Mouse (Mus musculus): ENCODE data around the gene Fam89b.
"Not testable (repeated sequence)": the region's sequence is repeated elsewhere in the genome, so short reads cannot be mapped to it uniquely, and the experiment has no call there.

Fam89b gene

DNA sequence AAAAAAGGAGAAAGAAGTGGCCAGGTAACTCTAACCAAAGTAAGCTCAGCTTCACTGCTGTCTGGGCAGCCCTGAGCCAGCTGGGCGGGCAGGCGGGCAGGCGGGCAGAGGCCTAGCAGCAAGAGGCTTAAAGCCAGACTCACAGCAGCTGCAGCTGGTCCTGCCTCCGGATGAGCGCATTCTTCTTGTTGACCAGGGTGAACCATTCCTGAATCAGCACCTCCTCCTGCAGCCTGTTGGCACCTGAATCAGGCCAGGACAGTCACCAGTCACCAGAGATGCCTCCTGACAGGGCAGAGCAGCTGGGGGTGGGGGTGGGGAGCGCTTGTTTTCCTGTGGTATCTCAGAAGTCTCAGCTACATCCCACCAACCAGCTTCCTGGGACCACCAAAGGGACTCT lies 19.4 kb downstream of the Fam89b start:
- no peak for DNase-seq

DNA sequence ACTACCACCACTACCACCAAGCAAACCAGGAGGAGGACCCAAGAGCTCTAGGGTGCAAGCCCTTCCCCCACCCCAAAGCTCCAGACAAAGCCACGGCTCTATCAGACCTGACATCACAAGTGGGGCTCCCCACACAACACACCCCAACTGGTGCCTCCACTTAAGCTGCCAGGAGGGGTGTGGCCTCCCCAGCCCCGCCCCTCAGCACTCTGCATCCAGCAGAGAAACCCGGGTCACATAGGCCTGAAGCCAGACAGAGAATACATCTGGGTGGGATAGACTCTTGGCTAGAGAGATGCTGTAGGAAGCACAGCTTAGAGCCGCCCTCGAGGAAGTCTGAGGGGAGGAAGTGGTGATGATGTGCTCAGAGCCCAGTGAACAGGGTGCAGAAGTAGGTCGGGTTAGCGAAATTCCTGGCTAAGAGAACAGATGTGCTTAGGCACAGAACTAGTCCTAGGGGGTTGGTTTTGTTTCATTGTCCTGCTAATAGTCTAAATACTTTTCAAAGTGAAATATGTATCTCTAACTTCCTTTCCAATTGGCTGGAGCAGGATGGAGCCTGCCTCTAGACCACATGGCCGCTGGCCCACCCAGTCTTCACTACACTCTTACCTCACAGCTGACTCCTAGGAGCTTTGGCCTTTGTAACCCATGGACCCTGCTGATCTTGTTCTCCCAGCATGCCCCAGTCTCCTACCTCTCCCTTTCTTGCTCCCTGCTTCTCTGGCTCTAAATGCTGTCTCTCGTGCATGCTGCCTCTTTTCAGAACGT lies 24.5 kb downstream of the Fam89b start:
- peak; percentile 60 for DNase-seq

- DNase-seq = no peak
These were observed 25.2 kb downstream of the Fam89b start, which contains the start of gene Kcnk7 for GRCm38 (mm10) chr19:5704163-5704800. TSS of gene Kcnk7 (plus strand) at chr19:5704367.

- no peak for DNase-seq
These were observed 33.5 kb downstream of the Fam89b start for GRCm38 (mm10) chr19:5695849-5696462.

DNA sequence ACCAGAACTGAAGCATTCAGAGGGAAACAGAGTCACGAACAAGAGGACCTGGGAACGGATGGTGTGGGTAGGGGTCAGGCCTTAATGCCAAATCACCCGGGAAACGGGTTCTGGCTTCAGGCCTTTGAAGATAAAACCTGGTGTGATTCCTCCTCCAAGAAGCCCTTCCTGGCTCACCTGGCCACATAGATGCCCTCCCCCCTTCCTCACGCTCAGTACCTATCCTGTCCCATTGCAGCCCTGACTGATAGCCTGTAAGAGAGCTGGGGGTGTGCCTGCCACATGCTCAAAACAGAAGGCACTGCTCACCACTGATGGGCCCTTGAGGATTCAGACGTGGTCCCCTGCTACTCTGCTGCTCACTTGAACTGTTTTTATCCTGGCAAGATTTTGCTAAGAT lies 35.7 kb downstream of the Fam89b start:
- DNase-seq = no peak

DNA sequence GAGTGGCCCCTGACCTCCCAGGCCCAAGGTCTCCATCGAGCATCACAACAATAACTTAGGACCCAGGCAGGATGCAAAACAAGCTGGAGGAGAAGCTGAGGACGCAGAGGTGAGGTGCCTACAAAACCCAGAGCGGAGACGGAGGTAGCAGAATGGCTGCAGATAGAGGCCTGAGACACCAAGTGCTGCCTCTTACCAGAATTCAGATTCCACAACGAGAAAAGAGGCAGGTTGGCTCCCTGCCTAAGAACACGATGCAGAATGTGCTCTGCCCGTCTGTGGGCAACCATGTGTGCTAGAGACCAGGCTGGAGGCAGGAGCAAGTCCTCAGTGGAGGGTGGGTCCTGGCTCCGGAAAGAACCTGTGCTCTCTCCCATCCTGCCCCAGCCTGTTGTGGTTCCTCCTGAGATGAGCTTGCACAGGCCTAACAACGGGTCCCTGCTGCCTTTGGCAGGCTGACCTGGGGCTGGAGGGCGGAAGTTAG lies 36.5 kb downstream of the Fam89b start:
- DNase-seq = peak; percentile 51

GRCm38 (mm10) chr19:5692086-5692912 lies 37.2 kb downstream of the Fam89b start:
- peak; percentile 84 for DNase-seq

DNA sequence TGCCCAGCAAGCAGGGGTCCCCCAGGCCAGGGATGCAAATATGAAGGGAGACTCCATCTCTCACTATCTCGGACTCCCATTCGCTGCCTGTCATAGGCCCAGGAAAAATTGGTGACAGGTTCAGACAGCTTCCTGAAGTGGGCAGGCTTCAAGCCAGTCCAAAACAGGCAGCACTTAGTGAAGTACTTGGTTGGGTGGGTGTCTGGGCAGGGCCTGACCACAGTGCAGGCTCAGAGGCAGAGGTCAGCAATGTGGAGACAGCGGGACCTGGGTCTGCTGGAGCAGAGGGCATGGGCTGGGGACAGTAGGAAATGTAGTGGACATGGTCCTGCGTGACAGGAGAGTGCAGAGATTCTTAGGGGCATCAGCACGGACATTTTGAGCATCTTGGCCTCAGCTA lies 37.9 kb downstream of the Fam89b start:
- DNase-seq = no peak

GRCm38 (mm10) chr19:5690343-5690735 lies 39.1 kb downstream of the Fam89b start:
- DNase-seq = no peak

DNA sequence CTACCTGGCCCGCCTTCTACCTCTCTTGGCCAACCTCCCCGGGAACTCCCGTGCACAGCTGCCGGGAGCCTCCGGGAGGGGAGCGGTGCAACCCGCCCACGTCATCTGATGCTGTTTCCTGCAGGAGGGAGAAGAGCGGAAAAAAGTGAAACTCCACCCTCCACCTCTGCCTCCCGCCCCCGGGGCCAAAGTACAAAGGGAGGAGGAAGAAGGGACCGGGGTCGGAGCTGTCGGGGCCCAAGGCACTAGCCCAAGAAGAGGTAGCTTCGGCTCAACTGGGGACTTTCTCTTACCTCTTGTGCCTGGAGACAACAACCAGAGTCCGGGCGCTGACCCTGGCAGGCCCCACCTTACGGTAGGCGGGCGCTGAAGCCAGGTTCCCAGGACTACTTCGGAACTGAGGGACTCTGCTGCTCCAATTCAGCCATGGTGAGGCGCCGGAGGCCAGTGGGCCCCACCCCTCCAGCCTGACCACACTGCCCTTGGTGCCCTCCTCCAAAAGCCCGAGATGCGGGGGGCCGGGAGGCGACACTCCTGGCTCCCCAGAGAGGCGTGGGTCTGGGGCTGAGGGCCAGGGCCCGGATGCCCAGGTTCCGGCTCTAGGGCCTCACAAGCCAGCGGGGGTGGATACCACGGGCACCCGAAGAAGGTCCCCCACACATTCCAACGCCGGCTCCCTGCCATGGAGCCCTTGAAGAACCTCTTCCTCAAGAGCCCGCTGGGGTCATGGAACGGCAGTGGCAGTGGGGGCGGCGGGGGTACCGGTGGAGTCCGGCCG lies 39.7 kb downstream of the Fam89b start:
- peak; percentile 94 for DNase-seq

DNA sequence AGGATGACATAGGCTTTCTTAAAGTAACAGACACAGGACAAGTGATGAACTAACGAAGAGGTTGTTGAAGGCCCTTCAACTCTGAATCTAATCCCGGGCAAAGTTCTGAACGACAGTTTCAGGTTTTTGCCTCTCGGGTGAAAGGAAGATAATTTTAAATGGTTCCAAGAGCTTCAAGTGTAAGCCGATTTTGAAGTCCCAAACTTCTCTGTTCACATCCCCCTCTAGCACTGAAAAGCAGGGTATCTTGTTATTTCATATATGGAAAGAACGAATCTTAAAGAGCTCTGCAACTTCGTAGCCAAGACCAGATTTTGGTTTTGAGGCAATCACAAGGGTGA lies 40.4 kb downstream of the Fam89b start:
- DNase-seq = no peak

GRCm38 (mm10) chr19:5688200-5689087 lies 41.0 kb downstream of the Fam89b start, which contains the start of the genes Map3k11 and Pcnx3:
TSS of gene Map3k11 (plus strand) at chr19:5688742.
TSS of gene Pcnx3 (minus strand) at chr19:5688908.
- DNase-seq = peak; percentile 99

GRCm38 (mm10) chr19:5687738-5688137 lies 41.7 kb downstream of the Fam89b start:
- DNase-seq = no peak

DNA sequence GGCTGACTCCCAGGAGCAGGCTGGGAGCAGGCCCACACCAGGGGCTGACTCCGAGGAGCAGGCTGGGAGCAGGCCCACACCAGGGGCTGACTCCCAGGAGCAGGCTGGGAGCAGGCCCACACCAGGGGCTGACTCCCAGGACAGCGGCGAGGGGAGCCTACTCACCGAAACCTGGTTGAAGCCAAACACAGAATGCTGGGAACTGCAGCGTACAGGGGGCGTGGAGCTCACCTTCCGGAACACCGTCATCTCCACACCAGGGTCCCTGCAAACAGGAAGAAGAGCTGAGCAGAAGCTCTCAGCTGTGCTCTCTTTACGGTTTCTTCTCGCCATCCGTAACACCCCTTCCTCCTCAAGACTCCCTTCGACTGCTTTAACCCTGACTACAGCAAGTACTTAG lies 42.5 kb downstream of the Fam89b start:
- DNase-seq = not testable (repeated sequence)

DNA sequence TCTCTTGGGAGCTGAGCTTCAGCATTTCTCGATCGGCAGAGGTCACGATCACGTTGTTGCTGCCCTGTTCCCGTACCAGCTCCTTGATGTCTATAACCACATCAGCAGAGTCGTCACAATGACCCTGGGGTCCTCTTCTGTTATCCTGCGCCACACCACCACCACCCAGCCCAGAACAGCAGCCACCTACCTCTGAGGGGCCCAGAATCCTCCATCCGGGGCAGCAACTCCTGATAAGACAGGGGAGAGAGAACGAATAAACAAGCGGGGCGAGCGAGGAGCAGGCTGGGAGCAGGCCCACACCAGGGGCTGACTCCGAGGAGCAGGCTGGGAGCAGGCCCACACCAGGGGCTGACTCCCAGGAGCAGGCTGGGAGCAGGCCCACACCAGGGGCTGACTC lies 43.0 kb downstream of the Fam89b start:
- DNase-seq = no peak

- DNase-seq = no peak
These were observed 43.6 kb downstream of the Fam89b start for GRCm38 (mm10) chr19:5685861-5686260.

DNA sequence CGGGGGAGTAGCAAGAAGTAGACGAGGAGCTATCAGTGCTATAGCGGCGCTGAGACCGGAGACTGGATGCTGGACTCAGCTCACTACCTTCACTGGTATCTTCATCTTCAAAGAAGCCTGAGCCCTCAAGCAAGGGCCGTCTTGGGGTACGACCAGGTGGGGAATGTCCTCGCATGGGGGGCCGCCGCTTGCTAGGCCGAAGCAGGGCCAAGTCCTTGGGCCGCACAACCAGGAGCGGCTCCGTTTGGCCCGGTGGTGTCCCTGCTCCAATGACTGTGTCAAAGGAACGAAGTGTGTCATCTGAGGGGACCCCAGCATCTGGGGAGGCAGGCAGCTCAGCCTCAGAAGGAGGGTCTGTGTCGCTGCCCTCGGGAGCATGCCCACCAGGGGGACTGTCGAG lies 44.0 kb downstream of the Fam89b start:
- no peak for DNase-seq

DNA sequence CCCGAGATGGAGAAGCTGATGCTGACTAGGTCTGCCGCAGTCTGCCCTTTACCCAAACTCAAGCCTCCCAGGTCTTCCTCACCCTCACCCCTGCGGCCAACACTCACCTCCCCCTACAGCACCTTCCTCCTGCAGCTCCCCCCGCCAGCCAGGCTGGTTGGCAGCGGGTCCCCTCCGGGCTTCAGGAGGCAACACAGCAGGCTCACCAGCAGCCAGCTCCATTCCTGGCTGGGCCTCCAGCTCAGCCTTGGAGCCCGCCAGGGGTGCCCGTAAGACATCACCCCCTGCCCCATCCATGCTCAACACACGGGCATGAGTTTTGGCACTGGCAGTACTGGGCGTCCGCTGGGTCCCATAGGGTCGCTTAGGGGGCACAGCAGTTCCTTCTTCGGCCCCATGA lies 44.5 kb downstream of the Fam89b start:
- DNase-seq = no peak

- no peak for DNase-seq
These were observed 45.2 kb downstream of the Fam89b start for GRCm38 (mm10) chr19:5684236-5684635.

- peak; percentile 64 for DNase-seq
These were observed 49.0 kb downstream of the Fam89b start for GRCm38 (mm10) chr19:5680432-5680831.
